Mouse (Mus musculus) liver, postnatal 0 days (tissue): ENCODE measurements around the gene Slc22a12.

Source experiments
- CTCF ChIP-seq: sonication (generic); IDR thresholded peaks from 2 replicates; pipeline ENCODE4 v1.5.1; 2016; ENCODE audit warnings: antibody characterized with exemption, low read depth
- EP300 ChIP-seq: IDR thresholded peaks from 2 replicates; pipeline ENCODE4 v1.6.1; 2016; ENCODE audit warnings: antibody characterized with exemption, low read depth, mild to moderate bottlenecking

DNA sequence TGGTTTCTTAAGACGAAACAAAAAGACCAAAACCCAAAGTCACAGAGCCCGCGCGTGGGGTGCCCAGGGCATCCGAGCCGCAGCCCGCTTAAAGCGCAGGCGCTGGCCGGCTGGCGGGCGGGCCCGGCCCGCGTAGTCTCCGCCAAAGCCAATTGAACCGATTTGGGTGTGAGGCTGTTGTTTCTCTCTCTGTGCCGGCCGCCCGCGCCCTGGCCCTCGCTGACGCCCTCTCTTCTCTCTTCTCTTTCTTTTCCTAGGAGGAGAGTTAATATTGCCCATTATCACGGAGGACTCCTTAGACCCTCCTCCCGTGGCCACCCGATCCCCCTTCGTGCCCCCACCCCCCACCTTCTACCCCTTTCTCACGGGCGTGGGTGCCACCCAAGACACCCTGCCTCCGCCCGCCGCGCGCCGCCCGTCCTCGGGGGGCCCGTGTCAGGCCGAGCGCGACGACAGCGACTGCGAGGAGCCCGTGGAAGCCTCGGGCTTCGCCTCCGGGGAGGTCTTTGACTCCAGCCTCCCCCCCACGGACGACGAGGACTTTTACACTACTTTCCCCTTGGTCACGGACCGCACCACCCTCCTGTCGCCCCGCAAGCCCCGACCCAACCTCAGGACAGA, 11.7 kb downstream of the Slc22a12 start:
- TF ChIP-seq EP300 (no peak), CTCF (no peak)
